Mouse (Mus musculus) mesoderm, embryonic 11.5 days (tissue): ENCODE data around the gene Lrrc4.

Experiments
- DNase-seq: peaks from one replicate; pipeline ENCODE4 v3.0.0-alpha.2; 2012; ENCODE audit warnings: low read depth, low spot score

Gene Lrrc4

DNA sequence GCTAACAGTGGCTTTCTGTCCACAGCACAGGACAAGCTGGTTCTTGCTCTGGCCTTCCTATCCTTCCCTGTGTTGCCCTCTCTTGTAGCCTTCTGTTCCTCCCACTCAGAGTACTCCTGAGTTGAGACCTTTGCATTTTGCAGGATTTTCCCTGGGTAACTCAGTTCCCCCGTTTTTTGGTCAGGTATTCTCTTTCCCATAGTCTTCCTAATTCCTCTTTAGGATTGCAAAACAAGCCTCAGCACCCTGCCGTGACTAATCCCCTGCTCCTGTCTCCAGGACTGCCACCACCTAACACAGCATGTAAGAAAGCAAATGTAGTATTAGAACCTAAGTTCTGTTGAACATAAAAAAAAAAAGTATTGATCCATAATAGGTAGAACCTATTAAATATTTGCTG lies 60.2 kb downstream of the Lrrc4 start:
- no peak for DNase-seq

- DNase-seq = no peak
These were observed 63.6 kb downstream of the Lrrc4 start for GRCm38 (mm10) chr6:28767891-28768481.

GRCm38 (mm10) chr6:28766622-28767021 lies 64.9 kb downstream of the Lrrc4 start:
- DNase-seq = no peak

GRCm38 (mm10) chr6:28762132-28762775 lies 69.3 kb downstream of the Lrrc4 start:
- peak; percentile 52 for DNase-seq

GRCm38 (mm10) chr6:28761728-28762127 lies 69.8 kb downstream of the Lrrc4 start:
- peak; percentile 82 for DNase-seq

GRCm38 (mm10) chr6:28758293-28758692 lies 73.3 kb downstream of the Lrrc4 start:
- DNase-seq = no peak

GRCm38 (mm10) chr6:28756306-28757018 lies 75.1 kb downstream of the Lrrc4 start:
- DNase-seq = peak; percentile 45

GRCm38 (mm10) chr6:28754127-28754898 lies 77.2 kb downstream of the Lrrc4 start:
- DNase-seq = no peak

DNA sequence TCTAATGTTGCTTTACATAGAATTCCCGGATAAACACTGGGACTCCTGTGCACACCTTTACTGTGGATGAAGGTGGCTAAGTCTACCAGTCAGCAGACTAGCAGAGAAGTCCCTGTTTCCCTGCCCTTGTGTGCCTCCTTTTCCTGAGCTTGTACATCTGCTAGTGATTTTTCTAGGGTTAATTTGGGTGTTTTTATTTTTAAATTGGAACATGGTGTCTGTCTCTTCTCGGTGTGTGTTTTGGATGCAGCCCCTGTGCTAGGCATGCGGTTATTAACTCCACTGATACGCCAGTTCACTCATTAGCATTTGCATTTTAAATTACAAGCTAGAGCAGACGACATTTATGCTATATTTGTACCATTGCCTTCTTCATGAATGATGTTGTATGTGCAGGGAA lies 77.9 kb downstream of the Lrrc4 start:
- DNase-seq = no peak

DNA sequence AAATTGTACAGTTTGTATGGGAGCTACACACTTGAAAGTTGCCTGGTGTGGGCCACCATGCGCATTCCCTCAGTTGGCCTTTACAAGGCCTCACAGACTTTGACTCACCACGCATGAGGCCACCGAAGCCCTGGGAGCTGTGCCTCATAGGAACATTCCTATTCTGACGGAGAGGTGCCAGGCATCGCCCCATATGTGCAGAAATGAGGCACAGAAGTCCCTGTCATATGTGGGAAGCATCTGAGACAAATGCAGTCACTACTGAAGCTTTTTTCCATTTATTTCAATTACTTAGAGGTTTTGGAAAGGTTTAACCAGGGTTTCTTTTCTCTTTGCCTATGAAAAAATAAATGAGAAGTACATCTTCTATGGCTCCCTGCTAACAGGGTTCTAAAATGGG lies 78.3 kb downstream of the Lrrc4 start:
- no peak for DNase-seq

GRCm38 (mm10) chr6:28751186-28751585 lies 80.4 kb downstream of the Lrrc4 start:
- DNase-seq = no peak

- no peak for DNase-seq
These were observed 82.3 kb downstream of the Lrrc4 start for GRCm38 (mm10) chr6:28749224-28749623.

- no peak for DNase-seq
These were observed 83.4 kb downstream of the Lrrc4 start for GRCm38 (mm10) chr6:28747931-28748670.

DNA sequence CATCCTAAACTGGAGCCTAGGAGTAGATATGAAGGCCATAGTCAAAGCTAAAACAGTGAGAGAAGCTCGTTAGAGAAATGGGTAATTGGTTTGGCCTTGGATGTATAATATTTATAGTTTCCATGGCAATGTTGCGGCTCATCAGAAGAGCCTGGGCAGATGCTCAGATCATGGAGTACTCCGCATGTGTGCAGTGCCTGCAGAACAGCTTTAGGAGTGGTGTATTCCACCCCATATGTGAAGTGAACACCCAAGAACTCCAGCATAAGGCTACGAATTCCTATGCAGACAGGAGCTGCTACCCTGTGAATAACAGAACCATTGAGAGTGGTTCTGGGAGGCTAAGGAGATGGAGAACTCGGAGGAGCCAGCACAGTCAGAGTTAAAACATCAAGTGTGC lies 84.5 kb downstream of the Lrrc4 start:
- DNase-seq = no peak

DNA sequence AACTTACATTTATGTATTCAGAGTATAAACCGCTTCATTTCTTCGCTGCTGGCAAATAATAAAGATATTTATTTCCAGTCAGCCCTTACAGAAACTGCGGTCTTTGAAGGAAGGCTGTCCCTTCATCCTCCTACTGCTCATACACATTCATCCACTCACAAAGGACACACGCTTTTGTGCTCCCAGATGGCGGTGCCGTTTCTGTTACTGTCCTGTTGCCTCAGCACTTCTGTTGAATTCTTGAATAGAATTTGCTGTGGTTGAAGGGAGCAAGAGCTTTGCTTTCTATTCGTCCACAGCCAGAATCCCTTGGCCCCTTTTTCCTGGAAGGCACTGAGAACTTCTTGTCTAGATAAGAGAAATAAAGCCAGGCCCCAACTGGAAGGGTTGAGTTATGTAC lies 85.7 kb downstream of the Lrrc4 start:
- DNase-seq = no peak

DNA sequence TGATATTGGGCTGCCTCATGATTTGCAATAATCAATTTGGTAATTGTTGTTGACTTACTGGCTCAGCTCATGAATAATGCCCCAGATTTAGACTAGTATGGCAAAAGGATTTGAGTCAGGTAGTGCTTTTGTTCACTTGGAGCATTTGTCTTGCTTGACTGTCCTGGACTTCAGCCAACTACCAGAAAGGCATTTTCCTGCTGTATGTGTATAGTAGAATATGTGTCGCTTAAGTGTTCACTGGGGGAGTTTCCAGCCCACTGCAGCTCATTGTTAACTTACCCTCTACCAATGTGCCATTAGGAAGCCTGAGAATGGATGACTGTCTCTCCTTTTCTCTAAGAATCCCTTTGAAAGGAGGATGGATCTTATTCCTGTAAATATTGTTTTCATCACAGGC lies 88.0 kb downstream of the Lrrc4 start:
- DNase-seq = no peak

DNA sequence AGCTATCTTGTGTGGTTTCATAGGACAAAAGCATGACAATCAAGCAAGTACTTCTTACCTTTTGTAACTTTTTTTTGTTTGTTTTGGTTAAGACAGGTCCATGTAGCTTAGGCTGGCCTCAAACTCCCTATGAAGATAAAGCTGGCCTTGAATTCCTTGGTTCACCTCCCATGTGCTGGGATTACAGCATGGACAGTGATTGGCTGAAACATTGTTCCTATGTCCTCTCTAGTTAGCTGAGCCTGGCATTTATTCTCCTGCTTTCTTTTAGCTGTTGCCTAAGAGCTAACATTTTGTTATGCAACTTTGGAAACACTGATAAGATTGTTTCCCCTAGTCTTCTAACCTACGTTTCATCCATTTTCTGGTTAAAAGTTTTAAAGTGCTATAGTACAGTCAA lies 93.9 kb downstream of the Lrrc4 start:
- no peak for DNase-seq

DNA sequence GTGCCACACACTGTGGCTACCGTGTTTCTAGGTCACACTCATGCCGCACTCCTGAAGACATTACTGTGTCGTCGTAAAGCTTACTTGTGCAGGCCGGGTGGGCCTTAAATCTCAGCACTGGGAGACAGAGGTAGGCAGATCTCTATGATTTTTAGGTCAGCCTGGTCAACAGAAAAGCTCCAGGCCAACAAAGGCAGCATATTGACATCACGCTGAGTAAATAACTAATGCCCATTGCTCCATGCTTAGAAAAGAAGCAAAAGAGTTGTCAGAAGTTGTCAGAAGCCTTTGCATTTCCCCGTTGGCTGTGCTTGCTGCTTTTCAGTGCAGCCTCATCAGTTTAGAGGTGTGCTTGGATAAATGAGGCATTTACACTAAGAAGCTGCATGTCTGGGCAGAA lies 94.9 kb downstream of the Lrrc4 start:
- no peak for DNase-seq

DNA sequence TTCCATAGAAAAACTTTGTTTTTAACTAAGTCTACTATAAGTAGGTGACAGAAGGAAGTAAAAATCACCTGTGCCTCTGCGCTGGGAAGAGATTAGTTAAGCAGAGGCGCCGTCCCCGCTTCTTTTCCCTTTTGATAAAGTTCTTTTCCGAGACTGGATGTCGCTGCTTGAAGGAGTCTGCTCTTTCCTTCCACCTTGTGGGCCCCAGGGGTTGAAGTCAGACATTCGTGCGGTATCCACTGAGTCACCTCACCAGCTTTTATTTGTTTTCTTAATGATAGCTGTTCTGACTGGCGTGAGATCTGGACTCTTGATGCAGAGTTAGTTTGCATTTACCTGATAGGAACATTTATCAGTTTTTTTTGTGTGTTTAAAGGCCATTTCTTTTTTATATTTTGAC lies 96.4 kb downstream of the Lrrc4 start:
- no peak for DNase-seq

- no peak for DNase-seq
These were observed 97.5 kb downstream of the Lrrc4 start for GRCm38 (mm10) chr6:28733884-28734647.

DNA sequence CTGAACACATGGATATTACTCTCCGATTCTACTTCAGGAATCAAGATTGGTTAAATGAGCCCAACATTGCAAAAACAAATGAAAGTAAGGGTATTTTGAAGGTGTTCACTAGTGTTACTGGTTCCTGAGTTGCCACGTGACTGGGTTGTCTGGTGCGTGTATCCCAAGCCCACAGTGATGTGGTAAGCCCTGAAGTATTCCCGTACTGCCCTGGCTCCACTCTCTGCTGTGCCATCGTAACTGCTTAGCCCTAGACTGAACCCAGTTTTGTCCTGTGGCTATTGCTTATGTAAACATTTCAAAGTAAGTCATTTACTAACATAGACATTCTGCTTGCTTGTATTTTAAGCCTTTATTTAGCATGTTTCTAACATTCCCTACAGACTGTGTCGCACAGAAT lies 100.3 kb downstream of the Lrrc4 start:
- DNase-seq = no peak
